Mouse (Mus musculus): ENCODE measurements at regions not wholly inside any gene's neighbourhood (a gene's known extent, or its start where the extent isn't known, plus 50 kb on each side); places are given as distances from the start of the nearest gene placed in this dataset.

DNA sequence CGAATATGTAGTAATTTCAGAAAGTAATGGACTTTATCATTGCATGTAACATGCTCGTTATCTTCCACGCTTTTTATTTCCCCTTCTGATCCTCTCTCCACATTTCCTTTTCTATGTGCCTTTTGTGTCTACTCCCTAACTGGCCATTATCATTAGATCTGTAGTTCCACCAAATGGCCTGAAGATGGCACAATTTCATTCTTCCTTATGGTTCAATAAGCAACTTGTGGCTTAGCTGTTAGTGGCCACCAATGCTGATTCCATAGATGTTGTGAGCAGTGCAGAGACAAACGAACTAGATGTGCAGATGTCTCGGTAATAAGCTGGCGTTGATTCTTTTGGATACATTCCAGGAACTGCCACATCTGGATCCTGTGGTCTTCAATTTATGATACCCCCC, 128.9 kb upstream of the Mphosph6 start:
- TF ChIP-seq CTCF (IDR thresholded peaks at IDR 0.05; ENCODE audit: extremely low read depth, insufficient read depth, low read length) (peak; percentile 29; the same call in 1 of the 2 replicates), POLR2A (IDR thresholded peaks at IDR 0.05; ENCODE audit: extremely low read depth, insufficient read depth, low read length) (no peak)
